Mouse (Mus musculus) stomach, postnatal 0 days (tissue): ENCODE measurements around the gene Tprkb.

ENCODE experiments used
- CTCF ChIP-seq: IDR thresholded peaks from 2 replicates; pipeline ENCODE4 v1.5.1; 2016; ENCODE audit warnings: antibody characterized with exemption, low read depth, mild to moderate bottlenecking, moderate library complexity
- EP300 ChIP-seq: optimal IDR thresholded peaks from 2 replicates; pipeline ENCODE3; 2016; ENCODE audit warnings: antibody characterized with exemption

DNA sequence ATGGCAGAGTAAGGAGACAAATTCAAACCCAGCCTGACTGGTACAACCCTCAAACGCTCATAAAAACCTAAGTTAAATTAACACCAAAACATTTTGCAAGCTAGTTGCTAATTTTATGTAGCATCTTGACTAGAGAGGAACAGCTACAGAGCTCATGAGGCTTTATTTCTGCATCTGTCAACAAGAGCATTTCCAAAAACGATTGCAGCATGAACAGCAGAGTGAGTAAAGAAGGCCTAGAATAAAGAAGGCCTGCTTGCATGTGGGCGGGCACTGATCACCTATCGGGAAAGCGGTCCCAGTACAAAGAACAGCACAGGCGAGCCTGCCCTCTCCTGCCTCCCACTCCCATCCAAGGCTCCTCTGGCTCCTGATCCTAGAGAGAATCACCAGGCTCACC, 36.9 kb downstream of the Tprkb start:
- TF ChIP-seq CTCF (no peak), EP300 (no peak)
